Mouse (Mus musculus): ENCODE data around the gene Gm13287.
A peak's percentile ranks its signal among the peaks of the same experiment; 100 is the strongest.
"Not testable (repeated sequence)": the region's sequence is repeated elsewhere in the genome, so short reads cannot be mapped to it uniquely, and the experiment has no call there.

Gene Gm13287

GRCm38 (mm10) chr4:88802954-88803353 is at the start of gene Gm13287:
Gene Gm13287 (plus strand): TSS chr4:88803254.
- DNase-seq (ENCODE audit: low read depth, low spot score); H3K27me3 ChIP-seq (ENCODE audit: control insufficient read depth, insufficient read depth, low read length, poor library complexity, severe bottlenecking); H3K36me3 ChIP-seq (ENCODE audit: control insufficient read depth, insufficient read depth, low read length, poor library complexity, severe bottlenecking): not testable (repeated sequence)

DNA sequence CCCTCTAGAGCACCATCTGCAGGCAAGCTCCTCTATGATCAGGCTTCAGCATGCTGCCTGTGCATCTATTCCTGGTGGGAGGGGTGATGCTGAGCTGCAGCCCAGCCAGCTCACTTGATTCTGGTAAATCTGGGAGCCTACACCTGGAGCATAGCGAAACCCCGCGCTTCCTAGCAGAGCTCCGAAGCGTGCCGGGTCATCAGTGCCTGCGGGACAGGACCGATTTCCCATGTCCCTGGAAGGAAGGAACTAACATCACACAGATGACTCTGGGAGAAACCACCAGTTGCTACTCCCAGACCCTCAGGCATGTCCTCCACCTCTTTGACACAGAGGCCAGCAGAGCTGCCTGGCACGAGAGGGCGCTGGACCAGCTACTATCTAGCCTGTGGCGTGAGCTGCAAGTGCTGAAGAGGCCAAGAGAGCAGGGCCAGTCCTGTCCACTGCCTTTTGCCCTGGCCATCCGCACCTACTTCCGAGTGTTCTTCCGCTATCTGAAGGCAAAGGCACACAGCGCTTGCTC is 48.2 kb upstream of the Gm13287 start, which contains the start of gene Gm13271:
Gene Gm13271 (plus strand): TSS at position 51 of the 523 bp plus-strand sequence.
- H3K27me3 ChIP-seq (ENCODE audit: control insufficient read depth, insufficient read depth, low read length, poor library complexity, severe bottlenecking); H3K36me3 ChIP-seq (ENCODE audit: control insufficient read depth, insufficient read depth, low read length, poor library complexity, severe bottlenecking); DNase-seq (ENCODE audit: low read depth, low spot score): not testable (repeated sequence)

GRCm38 (mm10) chr4:88756581-88757513 is 46.2 kb upstream of the Gm13287 start:
- H3K27me3 ChIP-seq (ENCODE audit: control insufficient read depth, insufficient read depth, low read length, poor library complexity, severe bottlenecking); H3K36me3 ChIP-seq (ENCODE audit: control insufficient read depth, insufficient read depth, low read length, poor library complexity, severe bottlenecking): not testable (repeated sequence)
- peak; percentile 34 for DNase-seq (ENCODE audit: low read depth, low spot score)

DNA sequence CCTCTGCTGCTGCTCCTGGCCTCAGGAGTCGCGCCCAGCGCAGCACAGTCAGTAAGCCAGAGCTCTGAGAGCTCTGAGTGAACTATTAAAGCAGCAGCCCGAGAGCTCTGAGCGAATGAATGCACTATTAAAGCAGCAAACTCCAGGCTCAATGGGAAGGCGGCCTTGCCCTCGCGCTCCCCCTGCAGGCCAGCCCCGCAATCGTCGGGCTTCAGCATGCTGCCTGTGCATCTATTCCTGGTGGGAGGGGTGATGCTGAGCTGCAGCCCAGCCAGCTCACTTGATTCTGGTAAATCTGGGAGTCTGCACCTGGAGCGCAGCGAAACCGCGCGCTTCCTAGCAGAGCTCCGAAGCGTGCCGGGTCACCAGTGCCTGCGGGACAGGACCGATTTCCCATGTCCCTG is 45.4 kb upstream of the Gm13287 start:
- H3K36me3 ChIP-seq (ENCODE audit: control insufficient read depth, insufficient read depth, low read length, poor library complexity, severe bottlenecking); H3K27me3 ChIP-seq (ENCODE audit: control insufficient read depth, insufficient read depth, low read length, poor library complexity, severe bottlenecking): not testable (repeated sequence)
- peak; percentile 92 for DNase-seq (ENCODE audit: low read depth, low spot score)

DNA sequence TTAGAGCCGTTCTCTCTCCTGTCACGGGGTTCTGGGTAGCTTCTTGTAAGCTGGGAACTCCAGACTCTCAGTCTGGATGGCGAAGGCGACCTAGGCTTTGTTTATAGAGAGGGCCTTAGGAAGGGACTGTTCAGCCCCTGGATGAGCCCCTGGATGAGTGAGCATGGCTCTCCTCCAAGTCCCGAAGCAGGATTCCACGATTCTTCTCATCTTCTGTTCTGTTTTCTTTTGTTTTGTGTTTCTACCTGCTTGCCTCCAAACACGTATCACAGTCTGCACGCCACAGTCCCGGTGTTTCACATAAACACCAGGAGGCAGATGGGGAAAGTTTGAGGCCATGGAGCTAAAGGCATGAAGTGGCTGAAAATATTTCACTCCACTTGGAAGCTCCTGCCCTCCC is 44.3 kb upstream of the Gm13287 start:
- not testable (repeated sequence) for H3K27me3 ChIP-seq (ENCODE audit: control insufficient read depth, insufficient read depth, low read length, poor library complexity, severe bottlenecking); DNase-seq (ENCODE audit: low read depth, low spot score); H3K36me3 ChIP-seq (ENCODE audit: control insufficient read depth, insufficient read depth, low read length, poor library complexity, severe bottlenecking)

DNA sequence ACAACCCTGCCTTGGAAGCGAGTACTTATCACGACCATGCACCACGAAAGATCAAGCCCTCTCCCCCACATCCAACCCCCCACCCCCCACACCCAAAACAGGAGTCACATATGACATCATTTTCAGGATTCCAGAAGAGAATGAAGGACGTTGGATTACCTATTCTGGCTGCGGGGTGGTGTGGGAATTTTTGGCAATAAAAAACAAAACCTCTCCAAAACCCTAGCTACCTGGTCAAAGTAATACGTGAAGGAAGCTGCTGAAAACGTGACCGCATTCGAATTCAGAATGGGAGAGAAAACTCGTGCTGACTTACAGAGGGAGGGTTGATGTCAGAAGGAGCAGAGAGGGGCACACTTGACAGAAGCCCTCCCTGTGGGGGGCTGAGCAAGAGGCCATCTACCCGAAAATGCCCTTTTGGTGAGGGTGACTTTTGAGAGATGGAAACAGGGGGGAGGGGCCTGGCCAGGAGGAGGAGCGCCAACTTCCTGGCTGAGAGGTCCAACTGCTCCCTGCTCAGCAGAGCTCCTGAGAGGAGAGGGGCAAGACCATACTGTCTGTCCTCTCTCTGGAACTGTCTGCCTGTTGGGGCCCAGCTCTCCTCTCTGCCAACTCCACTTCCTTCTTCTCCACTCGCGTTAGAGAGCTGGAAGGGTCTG is 43.3 kb upstream of the Gm13287 start, which contains the start of gene Gm13283:
Gene Gm13283 (plus strand): TSS at position 510 of the 659 bp plus-strand sequence.
- H3K27me3 ChIP-seq (ENCODE audit: control insufficient read depth, insufficient read depth, low read length, poor library complexity, severe bottlenecking); H3K36me3 ChIP-seq (ENCODE audit: control insufficient read depth, insufficient read depth, low read length, poor library complexity, severe bottlenecking); DNase-seq (ENCODE audit: low read depth, low spot score): not testable (repeated sequence)

DNA sequence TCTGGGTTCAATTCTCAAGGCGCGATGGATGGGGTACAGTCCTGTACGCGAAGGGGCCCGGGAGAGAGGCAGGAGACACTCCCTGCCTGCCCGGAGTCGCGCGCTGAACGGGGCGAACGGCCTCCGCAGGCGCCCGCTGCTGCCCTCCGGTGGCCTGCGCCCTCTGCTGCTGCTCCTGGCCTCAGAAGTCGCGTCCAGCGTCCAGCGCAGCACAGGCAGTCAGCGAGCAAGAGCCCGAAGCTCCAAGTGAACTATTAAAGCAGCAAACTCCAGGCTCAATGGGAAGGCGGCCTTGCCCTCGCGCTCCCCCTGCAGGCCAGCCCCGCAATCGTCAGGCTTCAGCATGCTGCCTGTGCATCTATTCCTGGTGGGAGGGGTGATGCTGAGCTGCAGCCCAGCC is 42.6 kb upstream of the Gm13287 start:
- not testable (repeated sequence) for H3K27me3 ChIP-seq (ENCODE audit: control insufficient read depth, insufficient read depth, low read length, poor library complexity, severe bottlenecking); H3K36me3 ChIP-seq (ENCODE audit: control insufficient read depth, insufficient read depth, low read length, poor library complexity, severe bottlenecking)
- DNase-seq (ENCODE audit: low read depth, low spot score) = peak; percentile 79

- H3K27me3 ChIP-seq (ENCODE audit: control insufficient read depth, insufficient read depth, low read length, poor library complexity, severe bottlenecking); DNase-seq (ENCODE audit: low read depth, low spot score); H3K36me3 ChIP-seq (ENCODE audit: control insufficient read depth, insufficient read depth, low read length, poor library complexity, severe bottlenecking): not testable (repeated sequence)
These were observed 41.3 kb upstream of the Gm13287 start for GRCm38 (mm10) chr4:88761776-88762175.

- H3K36me3 ChIP-seq (ENCODE audit: control insufficient read depth, insufficient read depth, low read length, poor library complexity, severe bottlenecking); H3K27me3 ChIP-seq (ENCODE audit: control insufficient read depth, insufficient read depth, low read length, poor library complexity, severe bottlenecking); DNase-seq (ENCODE audit: low read depth, low spot score): not testable (repeated sequence)
These were observed 40.7 kb upstream of the Gm13287 start for GRCm38 (mm10) chr4:88762341-88762740.

GRCm38 (mm10) chr4:88763384-88764018 is 39.6 kb upstream of the Gm13287 start:
- not testable (repeated sequence) for H3K36me3 ChIP-seq (ENCODE audit: control insufficient read depth, insufficient read depth, low read length, poor library complexity, severe bottlenecking); H3K27me3 ChIP-seq (ENCODE audit: control insufficient read depth, insufficient read depth, low read length, poor library complexity, severe bottlenecking)
- peak; percentile 68 for DNase-seq (ENCODE audit: low read depth, low spot score)

- not testable (repeated sequence) for H3K36me3 ChIP-seq (ENCODE audit: control insufficient read depth, insufficient read depth, low read length, poor library complexity, severe bottlenecking); H3K27me3 ChIP-seq (ENCODE audit: control insufficient read depth, insufficient read depth, low read length, poor library complexity, severe bottlenecking); DNase-seq (ENCODE audit: low read depth, low spot score)
These were observed 29.5 kb upstream of the Gm13287 start, which contains the start of gene Gm13290 for GRCm38 (mm10) chr4:88773534-88773933. Gene Gm13290 (plus strand): TSS chr4:88773834.

- H3K36me3 ChIP-seq (ENCODE audit: control insufficient read depth, insufficient read depth, low read length, poor library complexity, severe bottlenecking); H3K27me3 ChIP-seq (ENCODE audit: control insufficient read depth, insufficient read depth, low read length, poor library complexity, severe bottlenecking); DNase-seq (ENCODE audit: low read depth, low spot score): not testable (repeated sequence)
These were observed 26.4 kb upstream of the Gm13287 start, which contains the start of gene Gm13289 for GRCm38 (mm10) chr4:88776622-88777021. Gene Gm13289 (plus strand): TSS chr4:88776922.

- not testable (repeated sequence) for DNase-seq (ENCODE audit: low read depth, low spot score); H3K36me3 ChIP-seq (ENCODE audit: control insufficient read depth, insufficient read depth, low read length, poor library complexity, severe bottlenecking); H3K27me3 ChIP-seq (ENCODE audit: control insufficient read depth, insufficient read depth, low read length, poor library complexity, severe bottlenecking)
These were observed 23.5 kb upstream of the Gm13287 start, which contains the start of gene Gm13272 for GRCm38 (mm10) chr4:88779550-88779949. Gene Gm13272 (plus strand): TSS chr4:88779850.

DNA sequence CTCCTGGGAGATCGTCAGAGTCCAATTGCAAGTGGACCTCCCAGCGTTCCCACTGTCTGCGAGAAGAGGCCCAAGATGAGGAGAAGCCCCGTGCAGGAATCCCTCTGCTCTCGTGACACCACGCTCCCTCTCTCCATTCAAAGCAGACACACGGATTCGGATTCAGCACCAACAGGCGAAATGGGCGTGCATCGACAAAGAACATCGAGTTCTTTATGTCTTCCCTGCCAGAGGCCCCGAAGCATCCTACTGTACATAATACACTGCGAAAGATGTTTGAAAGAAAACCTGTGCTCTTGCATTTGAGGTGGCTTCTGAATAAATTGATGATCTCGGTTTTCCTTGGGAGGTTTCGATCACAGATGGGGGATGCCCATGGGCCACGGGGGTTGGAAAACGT is 22.7 kb upstream of the Gm13287 start:
- H3K27me3 ChIP-seq (ENCODE audit: control insufficient read depth, insufficient read depth, low read length, poor library complexity, severe bottlenecking); DNase-seq (ENCODE audit: low read depth, low spot score); H3K36me3 ChIP-seq (ENCODE audit: control insufficient read depth, insufficient read depth, low read length, poor library complexity, severe bottlenecking): not testable (repeated sequence)

Measured in splenic B cell, adult 2 months (primary cell).